Mouse (Mus musculus) ovary, postnatal 10 days (tissue): Measurements from ENCODE around the gene Sertad3.

ENCODE experiments used
- DNase-seq: peaks from one replicate; pipeline ENCODE4 v3.0.0; 2022; ENCODE audit warnings: low spot score

The Sertad3 gene

DNA sequence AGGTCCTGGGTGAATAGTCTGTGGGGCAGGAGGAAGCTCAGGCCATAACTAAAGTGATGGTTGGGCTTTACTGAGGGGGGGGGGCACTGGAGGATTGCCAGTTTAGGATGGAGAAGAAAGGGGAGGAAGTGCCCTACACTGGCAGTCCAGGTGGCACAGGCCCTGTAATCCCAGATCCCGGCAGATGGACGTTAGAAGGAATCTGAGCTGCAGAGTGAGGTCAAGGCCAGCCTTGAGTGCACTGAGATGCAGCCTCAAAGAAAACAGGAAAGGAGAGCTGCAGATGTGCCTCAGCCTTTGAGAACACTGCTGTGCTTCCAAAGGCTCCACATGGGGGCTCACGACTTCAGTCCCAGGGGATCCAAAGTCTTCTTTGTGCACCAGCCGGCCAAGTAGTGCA lies 5.9 kb upstream of the Sertad3 start:
- no peak for DNase-seq

GRCm38 (mm10) chr7:27471390-27472120 lies 2.0 kb upstream of the Sertad3 start:
- no peak for DNase-seq

- DNase-seq, result peak; percentile 27
These were observed 972 bp upstream of the Sertad3 start for GRCm38 (mm10) chr7:27472596-27472995.

GRCm38 (mm10) chr7:27473835-27474489 lies 394 bp downstream of the Sertad3 start:
- DNase-seq, result no peak

DNA sequence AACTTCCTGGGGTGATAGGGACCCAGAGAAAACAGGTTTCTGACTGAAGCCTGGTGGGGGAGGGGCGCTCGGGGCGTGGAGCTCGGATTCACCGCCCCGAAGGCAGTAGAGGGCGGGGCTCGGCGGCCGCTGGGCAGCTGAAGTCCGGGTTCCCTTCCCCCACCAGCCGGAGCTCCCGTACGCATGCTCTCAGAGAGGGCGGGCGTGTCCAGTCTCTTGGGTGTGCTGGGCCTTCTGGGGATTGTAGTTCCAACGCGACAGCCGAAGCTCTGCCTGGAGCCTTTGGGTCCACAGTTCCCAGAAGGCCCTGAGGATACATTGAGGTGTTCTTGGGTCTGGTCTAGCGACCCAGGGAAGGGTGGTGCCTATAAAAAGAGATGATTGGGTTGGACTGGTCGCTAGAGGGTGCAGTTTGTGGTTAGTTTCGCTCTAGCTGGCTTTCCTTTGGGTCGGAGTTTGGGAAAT lies 954 bp downstream of the Sertad3 start:
- DNase-seq, result peak; percentile 87

DNA sequence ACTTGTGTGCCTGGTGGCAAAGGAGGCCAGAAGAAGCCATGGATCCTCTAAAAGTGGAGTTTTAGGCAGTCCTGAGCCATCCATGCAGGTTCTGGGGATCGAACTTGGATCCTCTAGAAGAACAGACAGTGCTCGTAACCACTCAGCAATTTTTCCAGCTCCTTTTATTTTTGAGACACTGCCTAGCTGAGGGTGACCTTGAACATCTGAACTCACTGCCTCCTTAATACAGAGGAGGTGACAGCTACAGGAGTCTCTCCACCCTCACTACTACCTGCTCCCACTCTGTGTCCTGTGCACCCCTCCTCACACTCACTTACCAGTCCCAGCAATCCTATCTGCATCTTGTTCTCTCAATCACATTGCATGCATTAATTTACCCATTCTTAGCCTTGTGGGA lies 2.0 kb downstream of the Sertad3 start:
- DNase-seq, result no peak

GRCm38 (mm10) chr7:27476098-27476635 lies 2.6 kb downstream of the Sertad3 start:
- DNase-seq, result no peak

- DNase-seq, result no peak
These were observed 5.0 kb downstream of the Sertad3 start for GRCm38 (mm10) chr7:27478561-27478960.

DNA sequence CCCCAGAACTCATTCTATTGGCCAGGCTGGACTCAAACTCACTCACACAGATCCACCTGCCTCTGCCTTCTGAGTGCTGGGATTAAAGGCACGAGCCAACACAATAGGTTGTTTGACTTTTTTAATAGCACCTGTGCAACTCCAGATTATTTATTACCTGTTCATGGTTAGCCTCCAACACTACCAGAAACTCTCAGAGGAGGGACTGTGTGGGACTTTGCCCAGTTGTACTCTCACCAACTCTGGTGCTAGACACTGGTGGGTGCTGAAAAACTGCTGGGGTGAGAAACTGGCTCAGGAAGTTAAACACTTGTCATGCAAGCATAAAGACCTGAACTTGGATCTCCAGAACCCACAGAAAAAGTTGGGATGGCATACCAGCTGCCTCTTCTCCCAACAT lies 6.2 kb downstream of the Sertad3 start:
- no peak for DNase-seq

DNA sequence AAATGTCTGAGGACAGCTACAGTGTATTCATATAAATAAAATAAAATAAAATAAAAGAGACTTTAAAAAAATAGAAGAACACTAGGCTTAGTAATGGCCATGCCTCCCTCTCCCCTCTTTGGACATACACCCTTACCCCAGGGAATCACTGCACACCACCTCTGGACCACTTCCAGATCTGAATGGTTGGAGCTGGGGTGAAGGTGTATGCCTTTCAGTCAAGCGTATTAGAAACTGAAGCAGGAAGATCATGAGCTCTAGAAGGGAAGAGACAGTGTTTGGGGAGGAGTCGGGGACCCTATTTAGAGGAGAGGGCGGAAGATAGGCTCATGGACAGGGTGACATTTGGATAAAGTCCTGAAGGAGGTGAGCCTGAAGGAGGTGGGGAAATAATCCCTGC lies 6.9 kb downstream of the Sertad3 start:
- no peak for DNase-seq

- no peak for DNase-seq
These were observed 7.5 kb downstream of the Sertad3 start for GRCm38 (mm10) chr7:27480927-27481626.

GRCm38 (mm10) chr7:27481627-27481969 lies 8.0 kb downstream of the Sertad3 start:
- DNase-seq, result peak; percentile 63

- DNase-seq, result no peak
These were observed 10.3 kb downstream of the Sertad3 start for GRCm38 (mm10) chr7:27483860-27484259.

DNA sequence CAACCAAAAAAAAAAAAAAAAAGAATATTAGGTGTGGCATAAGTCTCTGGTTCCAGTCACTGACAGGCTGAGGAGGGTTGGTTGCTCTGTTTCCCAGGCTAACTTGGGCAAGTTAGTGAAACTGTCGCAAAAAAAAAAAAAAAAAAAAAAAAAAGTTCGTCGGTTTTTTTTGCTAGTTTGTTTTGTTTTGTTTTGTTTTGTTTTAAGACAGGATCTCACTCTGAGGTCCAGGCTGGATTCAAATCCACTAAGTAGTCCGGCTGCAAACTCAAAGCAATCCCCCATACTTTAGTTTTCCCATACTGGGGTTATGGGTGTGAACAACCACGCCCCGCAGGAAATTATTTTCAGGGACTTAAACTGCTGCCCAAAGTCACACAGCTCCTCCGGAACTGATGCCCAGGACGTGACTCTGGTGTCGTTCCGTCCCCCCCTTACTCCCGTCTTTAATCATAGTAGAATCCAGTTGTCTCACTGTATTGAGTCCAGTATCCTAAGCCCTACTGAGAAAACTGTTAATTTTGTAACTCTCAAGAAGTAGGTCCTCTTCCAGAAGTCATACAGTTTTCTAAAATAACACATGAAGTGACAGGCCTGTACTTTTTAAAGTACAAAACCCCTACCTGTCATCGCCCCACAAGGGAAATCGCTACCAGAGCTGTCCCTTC lies 12.7 kb downstream of the Sertad3 start:
- no peak for DNase-seq

DNA sequence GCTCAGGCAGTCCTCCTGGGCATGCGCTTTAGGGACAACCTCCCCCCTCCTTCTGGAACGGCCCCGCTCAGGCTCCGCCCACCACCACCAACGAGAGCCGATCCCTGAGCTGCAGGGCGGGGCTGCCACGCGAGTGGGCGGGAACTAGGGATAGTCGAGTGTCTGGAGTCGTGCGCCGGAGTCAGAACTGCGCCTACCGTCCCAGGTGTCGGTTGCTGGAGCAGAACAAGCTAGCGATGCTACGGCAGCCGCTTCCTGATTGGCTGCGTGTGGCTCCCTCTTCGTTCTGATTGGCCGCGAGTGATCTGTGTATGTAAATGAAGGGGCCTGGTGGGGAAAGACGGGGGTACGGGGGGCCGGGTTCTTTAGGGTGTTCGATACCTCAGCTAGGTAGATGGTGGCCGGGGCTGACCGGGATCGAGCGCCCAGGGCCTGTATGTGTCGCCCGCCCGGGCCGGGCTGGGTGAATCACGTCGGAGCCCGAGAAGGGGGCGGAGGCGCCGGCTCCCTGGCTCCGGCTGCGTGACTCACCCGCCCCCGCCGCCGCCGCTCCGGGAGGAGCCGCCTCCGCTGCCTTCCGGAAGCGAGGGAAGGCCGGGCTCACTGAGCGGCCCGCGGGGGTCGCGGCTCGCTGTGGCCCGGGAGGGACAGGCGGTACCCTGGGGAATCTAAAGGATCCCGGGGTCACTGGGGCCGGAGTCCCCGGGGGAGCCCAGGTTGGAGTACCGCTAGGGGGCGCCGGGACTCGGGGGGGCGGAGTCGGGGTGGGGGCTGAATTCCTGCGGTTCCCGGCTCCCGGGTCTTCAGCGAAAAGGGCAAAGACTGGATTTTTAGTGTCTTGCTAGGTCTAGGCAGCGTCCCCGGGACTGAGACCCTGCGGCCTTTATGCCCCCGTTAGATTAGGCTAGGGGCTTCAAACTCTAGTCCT lies 13.5 kb downstream of the Sertad3 start, which contains the start of gene Sertad1:
Sertad1 (plus strand) TSS at position 141 of the 928 bp plus-strand sequence.
- DNase-seq, result peak; percentile 96

DNA sequence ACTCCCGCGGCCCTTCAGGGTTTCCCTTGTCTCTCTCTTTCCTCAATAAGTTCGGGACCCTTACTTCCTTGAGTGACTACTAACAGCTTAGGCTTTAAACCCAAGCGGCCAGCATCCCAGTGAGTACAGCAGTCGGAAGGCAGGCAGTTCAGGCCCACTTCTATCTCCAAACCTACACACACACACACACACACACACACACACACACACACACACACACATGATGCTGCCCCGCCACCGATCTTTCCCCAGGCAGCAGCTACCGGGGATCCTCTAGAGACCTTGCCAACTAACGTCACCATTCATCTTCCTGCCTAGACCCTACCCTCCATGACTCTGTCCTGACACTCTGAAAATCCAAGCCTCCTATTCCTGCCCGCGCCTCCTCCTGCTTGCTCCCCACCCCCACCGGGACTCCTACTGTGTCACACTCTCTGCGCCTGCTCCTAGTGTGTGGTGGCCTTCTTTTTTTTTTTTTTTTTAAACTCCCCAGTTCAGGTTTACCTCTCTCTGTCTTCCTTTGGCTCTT lies 14.2 kb downstream of the Sertad3 start:
- no peak for DNase-seq

DNA sequence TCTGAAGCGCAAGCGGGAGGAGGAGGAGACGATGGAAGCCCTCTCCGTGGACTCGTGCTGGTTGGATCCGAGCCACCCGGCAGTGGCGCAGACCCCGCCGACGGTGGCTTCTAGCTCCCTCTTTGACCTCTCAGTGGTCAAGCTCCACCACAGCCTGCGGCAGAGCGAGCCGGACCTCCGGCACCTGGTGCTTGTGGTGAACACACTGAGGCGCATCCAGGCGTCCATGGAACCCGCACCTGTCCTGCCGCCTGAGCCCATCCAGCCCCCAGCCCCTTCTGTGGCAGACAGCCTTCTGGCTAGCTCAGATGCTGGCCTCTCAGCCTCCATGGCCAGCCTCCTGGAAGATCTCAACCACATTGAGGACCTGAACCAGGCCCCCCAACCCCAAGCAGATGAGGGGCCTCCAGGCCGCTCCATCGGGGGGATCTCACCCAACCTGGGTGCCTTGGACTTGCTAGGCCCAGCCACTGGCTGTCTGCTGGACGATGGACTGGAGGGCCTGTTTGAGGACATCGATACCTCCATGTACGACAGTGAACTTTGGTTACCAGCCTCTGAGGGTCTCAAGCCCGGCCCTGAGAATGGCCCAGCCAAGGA lies 15.8 kb downstream of the Sertad3 start:
- DNase-seq, result no peak

DNA sequence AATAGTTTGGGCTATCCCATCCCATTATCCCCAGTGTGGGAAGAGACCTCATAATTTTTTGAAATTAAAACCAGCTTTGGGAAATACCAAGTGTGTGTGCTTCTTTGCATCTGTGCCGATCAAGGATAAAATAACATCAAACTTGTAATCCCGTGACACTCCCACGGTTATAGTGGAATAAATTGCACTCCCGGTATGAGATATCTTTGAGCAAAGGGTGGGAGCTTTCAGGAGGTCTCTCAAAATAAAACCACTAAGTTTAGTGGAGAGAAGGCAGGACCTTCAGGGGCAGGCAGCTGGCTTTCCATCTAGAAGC lies 16.6 kb downstream of the Sertad3 start:
- no peak for DNase-seq

GRCm38 (mm10) chr7:27490543-27491329 lies 17.2 kb downstream of the Sertad3 start:
- DNase-seq, result peak; percentile 86

DNA sequence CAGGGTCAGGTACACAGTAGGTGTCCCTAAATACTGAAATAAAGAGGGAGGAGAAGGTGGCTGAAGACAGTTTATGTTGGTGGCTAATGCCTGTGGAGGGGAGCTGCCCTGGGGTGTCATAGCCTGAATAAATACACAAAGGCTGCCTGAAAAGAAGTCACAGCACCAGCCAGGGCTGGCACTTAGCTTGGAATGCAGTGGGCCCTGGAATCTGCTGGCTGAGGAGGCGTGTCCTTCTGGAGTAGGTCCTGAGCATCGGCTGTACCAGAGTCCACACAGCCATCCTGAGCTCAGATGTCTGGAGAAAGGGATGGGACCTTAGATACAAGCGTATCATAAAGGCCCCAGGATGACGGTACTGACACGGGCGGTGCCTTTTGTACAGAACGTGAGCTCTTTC lies 18.3 kb downstream of the Sertad3 start:
- DNase-seq, result no peak
